Mouse (Mus musculus): ENCODE results near the gene Doc2a.

Doc2a gene

DNA sequence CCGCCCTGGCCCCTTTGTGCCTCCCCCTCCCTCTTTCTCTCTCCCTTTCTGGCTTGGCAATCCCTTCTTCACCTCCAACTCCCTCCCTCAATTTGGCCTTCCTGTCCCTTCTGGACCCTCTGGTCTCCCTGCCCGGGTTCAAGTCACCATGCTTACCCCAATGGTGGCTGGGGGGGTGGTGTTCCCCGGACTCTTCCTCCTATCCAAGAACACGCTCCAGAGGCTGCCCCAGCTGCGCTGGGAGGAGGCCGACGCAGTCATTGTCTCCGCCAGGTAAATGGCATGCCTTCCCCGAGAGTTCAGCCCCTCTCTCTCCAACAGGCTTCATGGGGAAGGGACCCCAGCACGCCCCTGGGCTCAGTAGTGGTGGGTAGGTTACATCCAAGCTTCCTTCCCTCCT, 23.3 kb upstream of the Doc2a start:
- DNase-seq: no peak

DNA sequence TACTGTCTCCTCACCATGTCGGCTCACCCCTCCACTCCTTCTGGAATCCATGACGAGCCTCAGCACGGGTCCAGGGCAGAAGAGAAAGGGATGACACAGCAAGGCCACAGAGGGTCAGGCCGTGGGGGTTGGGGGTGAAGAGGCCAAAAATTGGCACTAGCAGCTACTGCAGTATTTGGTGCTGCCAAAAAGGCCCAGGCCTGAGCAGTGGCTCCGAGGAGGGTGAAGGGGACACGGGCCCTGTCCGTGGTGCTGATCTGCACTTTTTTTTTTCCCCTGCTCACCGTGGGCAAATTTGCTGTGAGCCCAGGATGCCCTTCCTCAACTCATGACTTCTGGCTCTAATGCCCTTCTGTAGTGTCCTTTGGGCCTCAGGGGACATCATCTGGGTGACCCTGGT, 21.8 kb upstream of the Doc2a start:
- DNase-seq: peak in 1 of 2 experiments; percentile 57

DNA sequence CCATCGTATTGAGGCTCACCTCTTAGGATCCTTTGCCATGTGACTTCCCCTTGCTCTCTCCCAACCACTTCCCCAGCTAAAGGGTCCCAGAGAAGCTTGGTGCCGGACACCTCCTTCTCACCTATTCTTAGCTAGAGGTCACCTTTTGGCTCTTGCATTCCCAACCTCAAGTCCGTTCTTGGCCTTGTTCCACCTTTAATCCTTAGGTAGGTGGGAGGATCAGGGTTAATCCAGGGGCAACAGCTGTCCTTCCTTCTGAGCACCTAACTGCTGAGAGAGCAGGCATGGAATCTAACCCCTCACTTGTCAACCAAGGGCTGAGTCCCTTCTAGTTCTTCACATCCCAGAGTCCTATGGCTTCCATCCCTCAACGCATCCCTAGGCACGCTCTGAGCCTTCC, 21.3 kb upstream of the Doc2a start:
- DNase-seq: no peak

DNA sequence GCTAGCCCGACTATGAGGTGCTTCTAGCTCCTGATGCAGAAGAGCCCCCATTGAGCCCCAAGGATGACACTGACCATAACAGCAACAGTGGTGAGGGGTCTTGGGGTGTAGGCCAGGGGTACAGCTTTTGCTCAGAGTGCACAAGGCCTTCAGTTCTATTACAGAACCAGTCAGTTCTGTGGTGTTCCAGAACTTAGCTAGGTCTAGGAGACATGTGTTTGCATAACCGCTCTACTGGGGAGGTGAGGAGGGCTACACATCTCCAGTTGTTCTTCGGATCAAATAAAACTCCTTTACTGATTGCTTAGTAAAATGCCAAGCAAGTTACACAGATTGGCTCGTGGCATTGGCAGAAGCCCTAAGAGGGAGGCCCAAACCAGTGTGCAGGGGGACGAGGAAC, 15.7 kb upstream of the Doc2a start, which contains the start of gene 4930451I11Rik:
TSS of gene 4930451I11Rik (minus strand) at position 101 of the 400 bp plus-strand sequence.
- no peak for DNase-seq

DNA sequence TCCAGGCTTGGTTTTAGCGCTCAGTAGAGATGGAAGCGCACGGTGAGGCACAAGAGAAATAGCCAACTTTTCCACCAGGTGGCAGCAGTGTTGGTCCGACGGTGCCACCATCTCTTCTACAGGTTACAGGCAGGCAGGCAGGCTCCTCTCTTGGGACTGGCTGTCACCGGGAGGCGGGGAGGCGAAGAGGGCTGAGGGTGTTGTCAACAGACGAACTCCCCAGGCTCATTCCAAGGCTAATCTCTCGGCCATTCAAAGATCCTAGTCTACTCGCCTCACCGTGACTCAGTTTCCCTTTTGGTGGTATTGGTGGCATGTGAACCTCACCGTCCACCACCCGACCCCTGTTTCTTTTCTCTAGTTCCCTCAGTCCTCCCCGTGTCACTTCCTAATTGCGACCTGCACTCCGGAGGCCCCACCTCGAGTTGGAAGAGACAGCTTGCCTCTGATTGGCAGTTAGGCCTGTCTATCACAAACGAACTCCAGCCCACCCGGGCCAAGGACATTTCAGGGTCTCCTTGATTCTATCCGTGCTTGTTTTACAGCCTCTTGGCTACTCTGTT, 15.1 kb upstream of the Doc2a start:
- DNase-seq: peak; percentile 87 to 92

DNA sequence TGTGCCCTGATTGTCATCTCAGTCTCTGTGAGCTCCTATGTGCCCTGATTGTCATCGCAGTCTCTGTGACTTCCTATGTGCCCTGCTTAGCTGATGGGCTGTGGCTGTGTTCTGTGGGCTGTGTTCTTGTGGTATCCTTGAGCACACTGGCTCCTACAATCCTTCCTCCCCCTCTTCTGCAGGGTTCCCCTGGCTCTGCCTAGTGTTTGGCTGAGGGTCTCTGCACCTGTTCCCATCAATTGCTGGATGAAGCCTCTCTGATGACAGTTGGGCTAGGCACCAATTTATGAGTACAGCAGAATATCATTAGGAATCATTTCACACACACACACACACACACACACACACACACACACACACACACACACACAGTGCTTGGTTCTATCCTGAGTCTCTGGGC, 13.9 kb upstream of the Doc2a start:
- DNase-seq: no peak

DNA sequence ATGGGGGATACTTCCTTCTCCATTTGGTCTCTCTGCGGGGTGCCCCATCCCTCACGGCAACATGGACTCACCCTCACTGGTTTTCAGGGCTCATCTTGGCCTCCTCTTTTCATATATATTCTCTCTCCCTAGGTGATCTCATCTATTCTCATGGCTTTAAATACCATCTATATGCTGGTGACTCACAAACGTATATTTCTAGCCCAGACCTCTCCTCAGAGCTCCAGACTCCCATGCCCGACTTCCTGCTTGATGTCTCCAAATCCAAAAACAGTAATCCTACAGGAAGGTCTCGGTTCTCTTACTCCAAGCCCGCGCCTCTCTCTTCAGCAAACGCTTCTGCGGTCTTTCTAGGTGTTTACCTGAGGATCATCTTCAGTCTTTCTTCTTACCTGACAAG, 3.9 kb upstream of the Doc2a start:
- no peak for DNase-seq

DNA sequence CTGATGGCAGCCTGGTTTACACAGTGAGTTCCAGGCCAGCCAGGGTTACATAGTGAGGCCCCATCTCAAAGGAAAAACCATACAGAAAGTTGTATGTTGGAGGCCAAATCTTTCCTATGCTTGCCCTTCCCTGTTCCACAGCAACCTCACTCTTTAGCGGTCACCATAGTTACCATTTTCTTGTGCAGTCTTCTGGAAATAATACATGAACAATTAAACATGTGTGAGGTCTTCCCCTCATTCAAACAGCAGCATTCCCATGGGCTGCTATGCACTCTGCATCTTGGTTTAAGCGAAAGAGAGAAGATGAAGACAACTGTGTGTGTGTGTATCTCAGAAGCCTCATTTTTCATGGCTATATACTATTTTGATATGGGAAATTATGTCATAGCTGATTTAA, 1.7 kb upstream of the Doc2a start:
- no peak for DNase-seq

DNA sequence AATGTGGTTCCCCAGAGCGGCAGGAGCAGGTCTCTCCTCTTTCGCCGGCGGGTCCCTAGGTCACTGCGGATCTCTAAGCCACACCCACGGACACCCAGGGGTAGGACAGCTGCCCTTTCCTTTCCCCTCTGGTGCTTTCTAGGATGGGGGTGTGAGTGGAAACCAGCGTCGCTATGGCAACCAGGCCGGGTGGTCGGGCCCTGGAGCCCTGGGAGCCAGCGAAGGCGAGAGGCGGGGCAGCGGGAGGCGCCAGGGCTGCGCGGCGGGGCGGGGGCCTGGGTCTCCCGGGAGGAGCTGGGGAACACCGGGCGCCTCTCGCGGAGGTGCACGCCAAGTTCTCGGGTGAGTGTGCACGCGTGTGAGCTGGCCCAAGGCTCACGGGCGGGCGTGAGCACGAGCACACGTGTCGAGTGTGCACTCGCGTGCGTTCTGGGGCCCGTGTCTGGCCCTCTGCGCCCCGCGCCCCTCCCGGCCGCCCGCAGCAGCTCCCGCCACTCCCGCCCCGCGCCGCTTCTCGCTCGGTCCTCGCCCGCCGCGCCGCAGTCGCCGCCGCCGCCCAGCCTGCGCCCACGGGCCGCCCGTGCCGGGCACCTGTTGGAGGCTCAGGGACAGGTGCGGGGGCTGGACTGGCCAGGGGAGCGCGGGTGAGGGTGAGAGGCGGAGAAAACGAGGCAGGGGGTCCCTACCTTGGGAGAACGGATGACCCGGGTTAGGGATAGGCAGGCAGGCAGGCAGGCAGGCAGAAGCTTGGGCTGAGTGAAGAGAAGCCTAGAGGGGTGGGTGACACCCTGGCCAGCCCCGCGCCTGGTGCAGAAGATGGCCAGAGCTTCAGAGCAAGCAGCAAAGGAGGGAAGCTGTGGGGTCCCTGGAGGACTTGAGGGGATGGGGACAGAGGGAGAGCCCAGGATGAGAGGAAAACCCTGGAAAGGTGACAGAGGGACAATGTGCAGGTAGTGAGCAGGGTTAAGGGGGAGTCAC, 494 bp downstream of the Doc2a start:
- no peak for DNase-seq

DNA sequence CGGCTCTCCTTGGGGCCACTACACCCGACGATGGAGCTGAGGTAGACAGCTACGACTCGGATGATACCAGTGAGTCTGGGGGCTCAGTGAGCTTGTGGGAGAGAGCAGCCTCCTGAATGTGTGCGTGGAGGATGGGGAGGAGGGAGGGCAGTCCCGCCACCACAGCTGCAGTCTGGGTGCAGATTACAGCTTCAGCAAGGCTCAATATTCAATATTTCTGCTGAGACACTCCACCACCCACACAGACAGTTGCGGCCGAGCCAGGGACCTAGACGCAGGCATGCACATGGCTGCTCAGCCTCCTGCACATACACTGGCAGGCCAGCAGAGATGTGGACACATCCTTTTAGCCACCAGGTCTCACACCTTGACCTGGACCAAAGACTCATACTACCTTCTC, 1.6 kb downstream of the Doc2a start:
- no peak for DNase-seq

DNA sequence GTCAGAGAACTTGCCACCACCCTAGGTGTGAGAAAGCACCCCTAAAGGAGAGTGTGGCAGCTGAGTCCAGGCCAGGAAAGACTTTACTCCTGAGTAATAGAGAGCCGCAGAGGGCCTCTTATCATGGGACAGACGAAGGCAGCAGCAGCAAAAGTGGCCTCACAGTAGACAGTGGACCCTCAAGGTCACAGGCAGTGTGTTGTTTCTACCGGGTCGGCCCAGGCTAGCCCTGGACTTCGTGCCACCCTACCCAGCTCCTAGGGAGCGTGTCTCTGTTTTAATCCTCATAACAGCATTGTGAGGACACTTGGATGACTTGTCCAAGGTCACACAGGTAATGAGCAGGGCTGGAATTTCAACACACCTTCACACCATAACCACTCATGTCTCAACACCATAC, 2.9 kb downstream of the Doc2a start:
- no peak for DNase-seq

DNA sequence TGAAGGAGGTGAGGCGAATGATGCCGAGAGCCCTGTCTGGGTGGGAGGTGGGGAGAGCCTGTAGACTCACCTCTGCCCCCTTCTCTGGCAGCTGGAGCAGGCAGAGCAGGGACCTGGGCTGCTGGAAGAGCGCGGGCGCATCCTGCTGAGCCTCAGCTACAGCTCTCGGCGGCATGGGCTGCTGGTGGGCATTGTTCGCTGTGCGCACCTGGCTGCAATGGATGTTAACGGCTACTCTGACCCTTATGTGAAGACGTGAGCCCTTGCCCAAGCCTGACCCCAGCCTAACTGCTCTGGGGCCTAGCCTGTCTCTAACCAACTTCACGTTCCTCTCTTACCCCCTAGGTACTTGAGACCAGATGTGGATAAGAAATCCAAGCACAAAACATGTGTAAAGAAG, 4.0 kb downstream of the Doc2a start:
- DNase-seq: no peak

DNA sequence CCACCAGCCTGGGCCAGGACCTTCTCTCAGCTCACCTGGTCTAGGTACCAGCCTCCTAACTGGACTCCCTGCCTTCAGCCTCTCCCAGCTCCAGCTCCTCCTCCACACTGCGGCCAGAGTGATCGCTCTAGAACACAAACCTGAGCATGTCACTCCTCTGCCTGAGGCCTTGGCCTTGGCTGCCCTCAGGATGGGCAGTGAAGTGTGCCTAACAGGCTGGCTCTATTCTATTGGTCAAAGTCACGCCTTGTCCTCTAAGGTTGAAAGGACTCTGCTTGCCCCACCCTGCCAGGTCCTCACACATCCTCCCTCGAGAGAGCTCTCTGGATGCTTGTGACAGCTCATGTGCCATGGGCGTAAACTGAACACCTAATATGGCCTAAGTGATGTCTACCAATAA, 6.2 kb downstream of the Doc2a start:
- peak; percentile 81 to 83 for DNase-seq

DNA sequence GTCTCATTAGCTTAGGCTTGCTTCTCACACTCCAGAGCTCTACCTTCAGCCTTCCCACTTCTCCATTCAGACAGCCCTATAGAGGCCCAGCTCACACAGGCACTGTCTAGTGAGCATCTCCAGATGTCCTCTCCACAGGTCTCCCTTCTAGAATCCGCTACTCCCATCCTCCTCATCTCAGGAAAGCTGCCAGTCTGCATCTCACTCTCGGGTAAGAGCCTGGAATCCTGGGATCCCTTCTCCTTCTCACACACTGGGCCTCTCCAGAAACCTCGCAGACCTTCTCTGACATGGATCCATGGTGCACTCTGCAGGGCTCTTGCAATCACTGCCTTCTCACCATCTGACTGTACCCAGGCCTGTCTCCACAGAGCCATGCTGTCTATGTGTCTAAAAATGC, 8.4 kb downstream of the Doc2a start:
- DNase-seq: no peak

DNA sequence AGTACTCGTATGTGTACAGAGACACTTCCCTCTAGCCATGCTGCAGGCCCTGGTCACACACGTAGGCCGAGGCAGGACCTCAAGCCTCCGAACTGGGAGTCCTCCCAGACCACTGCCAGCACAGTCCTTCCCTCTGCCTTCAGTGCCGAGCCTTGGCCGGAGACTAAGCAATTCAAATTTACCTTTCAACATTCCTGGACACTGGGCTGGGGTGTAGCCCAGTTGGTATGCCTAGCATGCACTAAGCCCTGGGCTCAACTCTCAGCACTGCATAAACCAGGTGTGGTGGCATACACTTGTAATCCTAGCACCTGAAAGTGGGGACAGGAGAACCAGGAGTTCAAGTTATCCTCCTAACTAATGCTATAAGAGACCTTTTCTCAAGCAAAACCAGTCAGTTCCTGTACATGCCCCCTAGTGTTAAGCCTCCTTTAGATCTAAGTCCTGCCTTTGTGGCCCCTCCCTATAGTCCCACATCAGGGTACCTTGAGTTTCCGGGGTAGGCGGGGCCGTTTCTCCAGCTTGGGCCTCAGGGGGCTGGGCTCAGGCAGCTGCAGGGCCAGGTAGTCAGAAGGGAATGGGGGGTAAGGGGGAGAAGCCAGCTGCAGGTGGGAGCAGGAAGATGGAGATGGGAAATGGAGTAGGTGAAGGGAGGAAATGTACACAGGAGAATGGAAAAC, 9.7 kb downstream of the Doc2a start:
- no peak for DNase-seq

DNA sequence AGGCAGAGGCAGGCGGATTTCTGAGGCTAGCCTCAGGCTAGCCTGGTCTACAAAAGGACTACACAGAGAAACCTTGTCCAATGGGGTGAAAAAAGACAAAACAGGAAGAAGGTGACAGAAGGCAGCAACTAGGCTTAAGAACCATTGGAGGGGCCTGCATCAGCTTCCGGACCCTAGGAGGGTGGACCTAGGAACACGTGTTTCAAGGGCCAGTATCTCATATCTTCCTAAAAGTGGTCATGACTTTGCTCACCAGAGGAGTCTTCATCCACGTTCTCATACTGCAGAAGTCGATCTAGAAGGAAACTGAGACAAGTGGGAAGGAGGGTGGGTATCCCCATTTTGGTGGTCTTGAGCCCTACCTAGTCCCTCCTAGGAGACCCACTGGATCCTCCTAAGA, 13.8 kb downstream of the Doc2a start:
- DNase-seq: no peak

DNA sequence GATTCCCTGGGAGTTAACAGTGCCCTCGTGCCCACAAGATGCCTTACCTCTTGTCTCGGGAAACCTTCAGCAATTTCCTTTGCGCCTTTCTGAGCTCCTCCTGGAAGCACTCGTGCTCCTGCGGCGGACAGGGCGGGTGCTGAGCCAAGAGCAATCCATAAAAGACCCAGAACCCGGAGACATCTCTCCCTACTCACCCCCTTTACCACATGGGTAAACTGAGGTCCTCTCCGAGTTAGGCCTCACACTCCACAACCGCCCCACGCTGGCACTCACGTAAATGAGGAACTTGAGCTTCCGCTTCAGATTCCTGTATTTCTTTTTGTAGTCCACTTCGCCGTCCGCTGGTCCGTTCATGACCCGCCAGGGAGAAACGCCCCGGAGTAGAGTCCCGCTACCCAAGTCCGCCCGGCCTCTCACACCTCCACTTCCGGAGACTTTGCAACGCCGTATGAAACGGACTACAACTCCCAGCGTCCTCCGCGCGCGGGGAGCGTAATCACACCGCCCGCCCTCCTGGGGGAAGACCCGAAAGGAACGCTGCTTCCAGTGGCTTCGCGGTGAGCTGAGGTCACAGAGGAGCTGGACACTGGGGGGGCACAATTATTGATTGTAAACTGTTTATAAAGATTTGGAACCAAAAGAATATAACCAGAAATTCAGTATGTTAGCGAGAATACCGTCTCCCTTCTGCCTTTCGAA, 14.4 kb downstream of the Doc2a start, which contains the start of gene Hirip3:
TSS of gene Hirip3 (plus strand) at position 544 of the 702 bp plus-strand sequence.
- peak; percentile 97 to 99 for DNase-seq

DNA sequence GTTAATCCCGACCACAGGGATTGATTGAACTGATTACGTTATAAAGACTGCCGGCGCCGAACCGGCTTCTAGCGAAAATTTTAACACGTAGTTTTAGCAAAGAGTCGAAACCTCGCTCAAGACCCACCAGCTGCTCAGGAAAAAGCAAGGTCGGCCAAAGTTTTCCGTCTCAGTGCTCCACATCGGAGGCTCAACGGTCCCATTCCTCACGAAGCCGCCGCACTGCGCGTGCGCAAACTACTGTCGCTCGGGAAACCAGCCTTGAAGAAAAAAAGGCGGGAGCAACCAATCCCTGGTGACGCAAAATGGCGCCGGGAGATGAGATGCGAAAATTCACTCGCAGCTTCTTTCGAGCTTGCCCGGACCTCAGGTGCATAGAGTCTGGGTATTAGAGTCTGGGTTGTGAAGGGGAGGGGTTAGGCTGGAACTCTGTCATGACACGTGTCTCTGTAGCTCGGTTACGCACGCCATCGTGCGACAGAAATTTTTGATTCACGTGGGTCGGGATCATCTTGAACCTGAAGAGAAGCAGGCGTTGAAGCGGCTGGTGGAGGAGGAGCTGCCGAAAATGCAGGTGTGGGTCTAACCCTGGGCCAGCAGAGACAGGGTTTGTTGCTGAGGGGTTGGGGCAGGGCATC, 15.1 kb downstream of the Doc2a start, which contains the start of gene Ino80e:
TSS of gene Ino80e (minus strand) at position 231 of the 638 bp plus-strand sequence.
- peak; percentile 96 to 98 for DNase-seq

DNA sequence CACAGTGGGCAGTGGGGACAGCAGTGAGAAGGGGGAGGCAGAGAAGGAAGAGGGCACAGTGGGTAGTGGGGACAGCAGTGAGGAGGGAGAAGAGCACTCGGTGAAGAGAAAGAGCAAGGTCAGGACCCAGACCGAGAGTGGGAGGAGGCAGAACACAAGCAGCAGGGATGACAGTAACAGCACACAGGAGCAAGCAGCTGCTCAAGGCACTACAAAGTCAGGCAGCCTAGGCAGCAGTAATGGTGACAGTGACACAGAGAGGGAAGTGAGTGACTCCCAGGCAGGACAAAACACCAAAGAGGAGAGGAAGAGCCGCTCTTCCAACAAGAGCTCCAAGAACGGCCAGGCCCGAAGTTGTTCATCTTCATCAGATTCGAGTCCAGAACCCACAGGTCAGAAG, 16.6 kb downstream of the Doc2a start:
- DNase-seq: no peak

DNA sequence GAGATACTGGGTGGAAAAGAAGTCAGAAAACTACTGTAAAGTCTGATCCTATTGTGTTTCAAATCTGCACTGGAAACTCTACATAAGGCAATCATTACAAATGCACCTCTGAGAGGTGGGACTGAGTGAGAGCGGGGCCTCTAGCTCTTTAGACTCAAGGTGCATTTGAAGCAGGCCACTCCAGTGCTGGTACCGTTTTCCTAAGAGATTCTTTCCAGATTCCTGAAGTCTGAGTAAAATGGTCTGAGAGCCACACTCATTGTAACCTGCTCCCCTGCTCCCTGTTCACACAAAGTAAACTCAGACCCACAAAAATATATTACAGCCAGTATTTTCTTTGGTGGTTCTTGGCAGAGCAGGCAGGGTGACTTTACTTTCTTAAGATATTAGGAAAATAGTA, 20.3 kb downstream of the Doc2a start:
- no peak for DNase-seq

DNA sequence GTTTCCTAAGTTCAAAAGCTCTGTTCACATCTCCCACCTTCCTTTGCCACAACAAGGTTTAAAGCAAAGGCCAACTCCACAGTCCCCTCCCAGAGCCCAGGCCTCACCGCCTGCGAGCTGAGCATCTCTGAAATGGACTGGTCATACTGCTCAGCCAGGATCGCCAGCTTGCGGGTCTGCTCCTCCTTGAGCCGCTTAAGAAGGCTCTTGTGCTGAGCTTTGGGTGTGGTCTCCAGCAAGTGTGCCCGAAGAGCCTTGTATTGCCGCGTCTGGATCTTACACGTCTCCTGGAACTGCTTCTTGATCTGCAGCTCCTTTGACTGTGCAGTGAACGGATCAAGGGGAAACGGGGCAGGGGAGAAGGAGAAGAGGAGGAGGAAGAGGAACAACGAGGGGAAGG, 20.8 kb downstream of the Doc2a start:
- DNase-seq: no peak

DNA sequence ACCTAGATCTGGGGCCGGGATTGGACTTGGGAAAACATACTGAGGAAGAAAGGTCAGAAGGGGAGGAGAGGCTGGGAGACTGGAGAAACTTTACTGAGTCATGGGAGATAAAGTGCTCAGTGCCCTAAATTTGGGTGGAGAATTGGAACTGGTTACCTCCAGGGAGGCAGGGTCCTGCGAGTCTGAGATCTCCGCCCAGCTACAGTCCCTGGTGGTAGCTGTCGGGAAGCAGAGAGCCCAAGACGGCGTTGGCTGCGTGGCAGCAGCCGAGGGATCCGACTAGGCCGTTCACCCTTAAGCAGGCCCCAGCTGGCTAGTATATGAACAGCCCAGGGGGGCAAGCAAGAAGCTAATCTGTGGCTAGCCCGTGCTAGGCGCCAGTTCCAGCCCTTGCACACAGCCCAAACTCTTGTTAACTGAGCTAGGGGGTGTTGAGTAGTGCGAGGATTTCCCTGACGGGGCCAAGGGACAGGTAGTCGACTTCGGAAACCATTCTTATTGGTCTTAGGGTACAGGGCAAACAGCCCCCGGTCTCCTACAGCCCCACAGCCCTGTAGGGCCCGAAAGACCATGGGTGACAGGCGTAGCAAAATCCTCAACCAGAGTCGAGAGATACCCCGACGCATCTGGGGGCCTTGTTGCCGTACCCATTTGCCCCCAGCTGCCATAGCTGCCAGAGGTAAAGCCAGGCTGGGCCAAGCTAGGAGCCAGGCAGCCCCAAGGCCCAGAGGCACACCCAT, 22.7 kb downstream of the Doc2a start:
- no peak for DNase-seq
